Mouse (Mus musculus): ENCODE results near the gene Pofut1.
A peak's percentile ranks its signal among the peaks of the same experiment; 100 is the strongest.

Gene Pofut1

DNA sequence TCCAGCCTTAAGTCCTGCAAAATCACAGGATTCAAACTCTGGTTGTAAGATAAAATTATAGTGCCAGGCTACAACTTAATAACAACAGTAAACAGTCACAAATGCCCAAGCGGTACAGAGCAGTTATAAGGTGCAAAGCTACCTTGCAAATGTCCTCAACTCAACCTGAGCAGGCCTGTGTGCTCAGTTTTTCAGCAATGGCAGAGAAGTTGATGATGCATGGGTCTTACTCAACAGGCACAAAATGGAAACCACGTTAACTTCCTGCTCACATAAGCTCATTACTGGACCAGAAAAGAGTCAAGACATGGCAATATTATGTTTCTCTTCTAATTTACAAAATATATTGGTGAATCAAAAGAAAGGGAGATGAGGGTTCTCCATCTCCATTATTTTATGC, 18.8 kb upstream of the Pofut1 start:
- Histone ChIP-seq H3K36me3 (ENCODE audit: control insufficient read depth, insufficient read depth, low read length, poor library complexity, severe bottlenecking) (no peaks in the 10 kb centered on the region; the same call in 1 of the 2 replicates), H3K27me3 (ENCODE audit: control insufficient read depth, insufficient read depth, low read length, poor library complexity, severe bottlenecking) (no peaks in the 10 kb centered on the region; the same call in 1 of the 2 replicates)
- DNase-seq (ENCODE audit: low read depth, low spot score), result no peak

- Histone ChIP-seq H3K27me3 (ENCODE audit: control insufficient read depth, insufficient read depth, low read length, poor library complexity, severe bottlenecking) (no peaks in the 10 kb centered on the region), H3K36me3 (ENCODE audit: control insufficient read depth, insufficient read depth, low read length, poor library complexity, severe bottlenecking) (peaks cover under 1% of the 10 kb centered on the region; the same call in 1 of the 2 replicates)
- peak; percentile 39 for DNase-seq (ENCODE audit: low read depth, low spot score)
Observed at GRCm38 (mm10) chr2:153224946-153225594, 16.3 kb upstream of the Pofut1 start, which contains the start of gene Tspyl3. Tspyl3 (minus strand) TSS chr2:153225441.

GRCm38 (mm10) chr2:153225595-153225953, 15.8 kb upstream of the Pofut1 start:
- no peak for DNase-seq (ENCODE audit: low read depth, low spot score)
- no peaks in the 10 kb centered on the region for H3K27me3 ChIP-seq (ENCODE audit: control insufficient read depth, insufficient read depth, low read length, poor library complexity, severe bottlenecking)
- peaks cover 5% of the 10 kb centered on the region; the same call in 1 of the 2 replicates for H3K36me3 ChIP-seq (ENCODE audit: control insufficient read depth, insufficient read depth, low read length, poor library complexity, severe bottlenecking)

DNA sequence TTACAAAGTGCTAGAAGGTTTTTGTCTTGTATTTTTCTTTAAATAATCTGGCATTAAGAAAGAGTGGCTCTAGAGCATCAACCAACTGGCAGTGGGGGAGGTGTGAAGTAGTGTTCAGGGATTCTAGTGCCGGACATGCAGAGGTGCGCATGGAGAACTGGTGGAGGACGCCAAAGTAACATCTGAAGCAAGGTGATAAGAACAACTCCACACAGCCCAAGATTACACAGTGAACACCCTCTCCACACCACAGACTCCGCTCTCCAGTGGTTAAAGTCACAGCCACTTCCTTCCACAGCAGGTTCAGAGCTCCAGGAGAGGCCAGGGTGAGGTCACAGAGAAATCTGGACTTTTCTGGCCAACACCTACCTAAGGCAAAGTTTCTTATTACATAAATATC, 13.4 kb upstream of the Pofut1 start:
- peaks cover 5% of the 10 kb centered on the region; the same call in 1 of the 2 replicates for H3K36me3 ChIP-seq (ENCODE audit: control insufficient read depth, insufficient read depth, low read length, poor library complexity, severe bottlenecking)
- no peaks in the 10 kb centered on the region for H3K27me3 ChIP-seq (ENCODE audit: control insufficient read depth, insufficient read depth, low read length, poor library complexity, severe bottlenecking)
- no peak for DNase-seq (ENCODE audit: low read depth, low spot score)

GRCm38 (mm10) chr2:153228523-153228922, 12.8 kb upstream of the Pofut1 start:
- peaks cover 6% of the 10 kb centered on the region for H3K36me3 ChIP-seq (ENCODE audit: control insufficient read depth, insufficient read depth, low read length, poor library complexity, severe bottlenecking)
- H3K27me3 ChIP-seq (ENCODE audit: control insufficient read depth, insufficient read depth, low read length, poor library complexity, severe bottlenecking), result no peaks in the 10 kb centered on the region
- DNase-seq (ENCODE audit: low read depth, low spot score), result no peak

DNA sequence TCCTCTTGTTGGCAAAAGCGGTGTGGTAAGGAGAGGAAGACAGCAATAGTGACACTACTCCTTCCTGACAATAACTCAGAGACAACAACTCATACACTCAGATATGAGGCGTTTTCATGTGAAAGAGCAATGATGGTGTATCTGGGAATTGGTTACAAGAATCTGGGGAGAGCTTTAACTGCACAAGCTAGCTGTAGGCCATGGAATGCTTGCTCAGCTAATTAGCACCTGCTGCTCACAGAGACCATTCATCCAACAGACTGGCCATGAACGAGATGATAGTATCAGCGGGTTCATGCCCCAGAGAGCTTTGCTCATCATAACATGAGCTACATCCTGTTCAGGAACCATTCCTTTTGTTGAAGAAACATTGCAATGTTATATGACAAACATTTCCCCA, 4.1 kb upstream of the Pofut1 start:
- no peaks in the 10 kb centered on the region for H3K27me3 ChIP-seq (ENCODE audit: control insufficient read depth, insufficient read depth, low read length, poor library complexity, severe bottlenecking)
- H3K36me3 ChIP-seq (ENCODE audit: control insufficient read depth, insufficient read depth, low read length, poor library complexity, severe bottlenecking), result peaks cover 7% of the 10 kb centered on the region
- DNase-seq (ENCODE audit: low read depth, low spot score), result no peak

DNA sequence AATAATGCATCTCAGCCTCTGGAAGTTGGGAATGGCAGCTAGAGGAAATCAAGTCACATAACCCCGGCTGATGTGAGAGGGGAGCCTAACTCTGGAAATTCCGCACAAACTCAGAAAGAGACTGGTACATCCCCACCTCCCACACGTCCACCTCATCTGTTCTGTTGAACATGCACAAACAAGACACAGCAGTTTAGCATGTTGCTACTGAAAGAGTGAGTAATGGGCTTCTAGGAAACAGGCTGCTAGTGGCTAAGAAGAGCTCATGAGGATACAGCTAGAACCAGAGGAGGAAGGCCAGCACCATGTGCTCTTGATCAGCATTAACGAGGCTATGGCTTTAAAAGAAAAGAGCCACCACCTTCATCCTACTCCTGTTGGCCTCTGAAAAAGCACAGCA, 3.4 kb upstream of the Pofut1 start:
- Histone ChIP-seq H3K36me3 (ENCODE audit: control insufficient read depth, insufficient read depth, low read length, poor library complexity, severe bottlenecking) (peaks cover 7% of the 10 kb centered on the region), H3K27me3 (ENCODE audit: control insufficient read depth, insufficient read depth, low read length, poor library complexity, severe bottlenecking) (no peaks in the 10 kb centered on the region)
- no peak for DNase-seq (ENCODE audit: low read depth, low spot score)

DNA sequence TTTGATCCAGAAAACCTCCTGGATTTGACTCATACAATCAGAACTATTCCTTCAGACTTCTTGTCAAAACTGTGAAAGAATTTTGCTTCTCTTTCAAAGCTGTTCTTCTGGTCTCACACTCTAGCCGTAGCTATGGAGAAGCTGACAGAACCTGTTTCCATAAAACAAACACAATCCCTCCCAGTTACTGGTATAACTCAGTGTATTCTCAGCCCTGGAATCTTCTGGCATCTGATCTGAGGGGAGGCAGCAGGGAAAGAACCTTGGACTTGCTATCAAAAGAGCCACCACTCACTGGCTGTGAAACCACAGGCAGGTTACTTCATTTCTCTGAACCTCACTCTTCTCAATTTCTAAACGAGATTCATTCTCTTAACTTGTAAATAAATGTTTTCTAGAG, 2.9 kb upstream of the Pofut1 start:
- Histone ChIP-seq H3K27me3 (ENCODE audit: control insufficient read depth, insufficient read depth, low read length, poor library complexity, severe bottlenecking) (no peaks in the 10 kb centered on the region), H3K36me3 (ENCODE audit: control insufficient read depth, insufficient read depth, low read length, poor library complexity, severe bottlenecking) (peaks cover 7% of the 10 kb centered on the region)
- no peak for DNase-seq (ENCODE audit: low read depth, low spot score)

DNA sequence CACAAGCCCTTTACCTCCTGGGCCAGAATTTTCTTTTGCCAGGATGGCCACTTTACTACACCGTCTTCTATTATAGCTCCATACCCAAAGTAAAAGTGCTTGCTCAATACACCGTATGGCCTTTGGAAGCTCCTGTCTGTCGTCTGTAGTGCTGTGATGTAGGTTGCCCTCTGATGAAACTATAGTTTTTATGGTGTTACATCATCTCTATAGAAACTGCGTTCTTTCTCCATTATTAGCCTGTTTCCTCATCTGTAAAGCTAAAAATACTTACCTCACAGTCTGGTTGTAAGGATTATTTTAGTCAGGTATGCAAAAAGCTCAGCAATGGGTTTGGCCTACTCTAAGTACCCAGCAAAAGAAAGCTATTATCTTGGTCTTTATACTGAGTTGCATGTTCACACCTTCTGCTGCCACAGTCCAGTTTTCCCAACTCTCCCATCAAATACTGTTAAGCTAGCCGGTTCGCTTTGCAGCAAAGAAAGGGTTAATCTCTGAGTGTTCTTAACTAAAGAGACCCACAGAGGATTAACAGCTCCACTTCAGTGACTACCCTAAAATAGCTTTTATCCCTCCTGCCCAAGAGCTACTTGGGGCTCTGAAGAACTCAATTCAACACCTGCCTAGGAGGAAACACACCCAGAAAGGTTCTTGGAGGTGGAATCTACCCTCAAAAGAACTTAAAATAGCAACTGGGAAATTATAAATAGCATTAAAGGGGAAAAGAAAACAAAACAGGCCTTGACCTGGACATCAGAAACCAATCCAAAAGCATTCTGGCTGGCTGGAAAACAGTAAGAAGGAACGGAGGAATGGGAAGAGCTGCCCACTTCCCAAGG, 2.1 kb upstream of the Pofut1 start:
- Histone ChIP-seq H3K36me3 (ENCODE audit: control insufficient read depth, insufficient read depth, low read length, poor library complexity, severe bottlenecking) (peaks cover 5% of the 10 kb centered on the region; the same call in 1 of the 2 replicates), H3K27me3 (ENCODE audit: control insufficient read depth, insufficient read depth, low read length, poor library complexity, severe bottlenecking) (no peaks in the 10 kb centered on the region)
- DNase-seq (ENCODE audit: low read depth, low spot score), result no peak

- no peak for DNase-seq (ENCODE audit: low read depth, low spot score)
- Histone ChIP-seq H3K27me3 (ENCODE audit: control insufficient read depth, insufficient read depth, low read length, poor library complexity, severe bottlenecking) (no peaks in the 10 kb centered on the region), H3K36me3 (ENCODE audit: control insufficient read depth, insufficient read depth, low read length, poor library complexity, severe bottlenecking) (peaks cover 2% of the 10 kb centered on the region)
Observed at GRCm38 (mm10) chr2:153239860-153240480, 1.4 kb upstream of the Pofut1 start.

DNA sequence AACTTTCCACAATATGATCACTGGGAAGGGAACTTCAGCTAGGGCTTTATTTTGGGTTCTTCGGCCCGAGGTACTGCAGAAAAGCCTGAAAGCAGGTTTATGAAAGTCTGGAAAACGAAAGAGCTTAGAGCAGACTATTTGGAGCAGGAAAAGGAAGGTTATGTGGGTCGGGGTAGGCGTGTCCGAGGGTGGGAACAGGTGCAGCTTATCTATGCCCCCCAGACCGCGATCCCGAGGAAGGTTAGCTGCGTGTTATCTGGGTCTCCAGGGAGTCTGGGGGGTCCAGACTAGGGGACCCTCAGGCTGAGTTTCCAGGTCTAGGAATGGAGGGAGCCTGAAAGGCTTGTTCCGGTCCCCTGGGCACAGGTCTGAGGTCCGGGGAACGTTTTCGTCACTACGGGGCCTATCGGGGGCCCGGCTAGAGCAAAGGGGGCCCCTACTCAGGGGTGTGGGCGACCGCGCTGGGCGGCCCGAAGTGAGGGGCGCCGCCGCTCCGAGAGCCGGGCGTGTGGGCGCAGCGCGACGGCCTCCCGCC, 565 bp upstream of the Pofut1 start:
- Histone ChIP-seq H3K36me3 (ENCODE audit: control insufficient read depth, insufficient read depth, low read length, poor library complexity, severe bottlenecking) (no peaks in the 10 kb centered on the region; the same call in 1 of the 2 replicates), H3K27me3 (ENCODE audit: control insufficient read depth, insufficient read depth, low read length, poor library complexity, severe bottlenecking) (no peaks in the 10 kb centered on the region)
- peak; percentile 26 for DNase-seq (ENCODE audit: low read depth, low spot score)

GRCm38 (mm10) chr2:153242156-153242555, 823 bp downstream of the Pofut1 start:
- H3K27me3 ChIP-seq (ENCODE audit: control insufficient read depth, insufficient read depth, low read length, poor library complexity, severe bottlenecking), result no peaks in the 10 kb centered on the region
- H3K36me3 ChIP-seq (ENCODE audit: control insufficient read depth, insufficient read depth, low read length, poor library complexity, severe bottlenecking), result no peaks in the 10 kb centered on the region; the same call in 1 of the 2 replicates
- DNase-seq (ENCODE audit: low read depth, low spot score), result no peak

DNA sequence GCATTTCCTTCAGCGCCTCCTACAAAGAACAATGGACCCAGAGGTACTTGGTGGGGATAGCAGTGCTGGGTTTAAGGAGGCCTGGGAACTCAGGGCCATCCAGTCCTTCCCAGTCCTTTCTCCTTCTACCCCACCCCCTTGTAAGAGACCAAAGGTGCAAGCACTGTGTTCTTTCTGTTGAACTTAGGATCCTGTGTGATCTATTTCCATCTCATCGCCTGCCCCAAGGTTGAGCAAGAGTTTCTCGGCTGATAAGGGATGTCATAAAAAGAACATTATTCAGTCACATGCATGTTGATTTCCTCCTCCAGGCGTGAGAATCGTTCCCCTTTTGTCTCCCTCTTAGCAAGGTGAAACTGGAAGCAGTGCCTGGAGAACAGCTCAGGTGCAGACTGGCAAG, 8.4 kb downstream of the Pofut1 start:
- no peak for DNase-seq (ENCODE audit: low read depth, low spot score)
- H3K27me3 ChIP-seq (ENCODE audit: control insufficient read depth, insufficient read depth, low read length, poor library complexity, severe bottlenecking), result no peaks in the 10 kb centered on the region
- H3K36me3 ChIP-seq (ENCODE audit: control insufficient read depth, insufficient read depth, low read length, poor library complexity, severe bottlenecking), result peaks cover 9% of the 10 kb centered on the region

DNA sequence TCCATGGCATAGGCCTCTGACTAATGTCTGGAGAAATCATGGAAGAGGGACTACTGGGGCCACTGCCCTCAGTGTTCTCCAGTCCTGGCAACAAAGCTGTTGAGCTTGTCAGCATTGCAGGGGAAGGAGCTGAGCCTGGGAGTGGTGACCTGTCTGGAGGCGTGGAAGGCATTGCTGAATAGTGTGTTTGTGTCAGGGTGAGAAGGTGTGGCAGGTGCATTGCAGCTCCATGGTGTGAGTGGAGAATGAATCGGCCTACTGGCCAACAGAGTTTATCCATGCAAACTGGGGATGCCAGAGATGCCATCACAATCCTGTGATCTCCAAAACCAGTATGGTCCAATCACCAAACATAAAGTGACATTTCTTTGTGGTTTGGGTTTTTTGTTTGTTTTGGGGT, 15.3 kb downstream of the Pofut1 start:
- H3K36me3 ChIP-seq (ENCODE audit: control insufficient read depth, insufficient read depth, low read length, poor library complexity, severe bottlenecking), result no peaks in the 10 kb centered on the region
- H3K27me3 ChIP-seq (ENCODE audit: control insufficient read depth, insufficient read depth, low read length, poor library complexity, severe bottlenecking), result no peaks in the 10 kb centered on the region
- DNase-seq (ENCODE audit: low read depth, low spot score), result no peak
